Mouse (Mus musculus) ES-Bruce4 (cell line): ENCODE data around the gene Dcst1. TPM values are rescaled to one million over a fixed set of nuclear protein-coding genes. Genes with fewer than 3 reads are reported as not detected.

Experiments used
- H3K27ac ChIP-seq: 2 replicates; pipeline ENCODE4 v1.5.1; 2012; ENCODE audit warnings: low read length, inconsistent platforms; ENCODE audit not compliant: insufficient read depth
- H3K27me3 ChIP-seq: 2 replicates; pipeline ENCODE4 v1.6.1; 2012; ENCODE audit warnings: mild to moderate bottlenecking, low read length, inconsistent platforms; ENCODE audit not compliant: control insufficient read depth, poor library complexity, insufficient read depth, severe bottlenecking
- H3K36me3 ChIP-seq: 2 replicates; pipeline ENCODE4 v1.6.1; 2012; ENCODE audit warnings: inconsistent platforms, mild to moderate bottlenecking, low read length, moderate library complexity; ENCODE audit not compliant: control insufficient read depth, poor library complexity, insufficient read depth, severe bottlenecking
- H3K4me1 ChIP-seq: one replicate; pipeline ENCODE4 v1.8.1; 2011; ENCODE audit warnings: low read length; ENCODE audit not compliant: control insufficient read depth, insufficient read depth
- H3K4me3 ChIP-seq: 2 replicates; pipeline ENCODE4 v1.5.1; 2011; ENCODE audit warnings: low read depth, mild to moderate bottlenecking, low read length
- H3K9ac ChIP-seq: 2 replicates; pipeline ENCODE4 v1.6.1; 2012; ENCODE audit warnings: low read depth, mild to moderate bottlenecking, inconsistent platforms; ENCODE audit not compliant: poor library complexity, severe bottlenecking
- H3K9me3 ChIP-seq: replicated peaks from 2 replicates; pipeline ENCODE4 v1.6.1; 2012; ENCODE audit warnings: mild to moderate bottlenecking, low read length, inconsistent platforms; ENCODE audit not compliant: control insufficient read depth, poor library complexity, insufficient read depth, severe bottlenecking
- CTCF ChIP-seq: IDR thresholded peaks from one replicate; pipeline ENCODE4 v1.8.1; 2011; ENCODE audit warnings: low read depth, low read length
- EP300 ChIP-seq: IDR thresholded peaks from 2 replicates; pipeline ENCODE4 v1.6.1; 2011; ENCODE audit warnings: low read depth, low read length; ENCODE audit not compliant: insufficient read depth
- POLR2A ChIP-seq: IDR thresholded peaks from one replicate; pipeline ENCODE4 v1.8.1; 2011; ENCODE audit warnings: low read length; ENCODE audit not compliant: insufficient read depth
- polyA plus RNA-seq: library from polyadenylated mRNA; stranded (reverse); fragments of >200 nt; gene quantifications from 2 replicates; pipeline ENCODE4 v1.2.4, GENCODE M21; 2011; ENCODE audit warnings: low read depth; ENCODE audit not compliant: missing spikeins, insufficient read depth, insufficient read length

Gene Dcst1
- polyA plus RNA-seq, 1 experiment: not detected

GRCm38 (mm10) chr3:89402693-89403092, 37.6 kb upstream of the Dcst1 start, which contains the start of gene Lenep:
Gene Lenep (minus strand): TSS chr3:89402793.
- H3K27me3 ChIP-seq: no peaks in the 10 kb centered on the region
- H3K9ac ChIP-seq: no peak within 1 kb of the TSS
- no peak within 1 kb of the TSS for H3K27ac ChIP-seq
- H3K9me3 ChIP-seq: no peaks in the 10 kb centered on the region
- no peak within 1 kb of the TSS for H3K4me3 ChIP-seq
- no peaks in the 10 kb centered on the region for H3K36me3 ChIP-seq
- H3K4me1 ChIP-seq: no peaks in the 10 kb centered on the region
- no peak for TF ChIP-seq CTCF
- no peak for TF ChIP-seq POLR2A
- no peak for TF ChIP-seq EP300

- no peak overlapping the region for H3K9ac ChIP-seq
- H3K4me1 ChIP-seq: no peaks in the 10 kb centered on the region
- TF ChIP-seq EP300 (no peak), POLR2A (no peak), CTCF (no peak)
- no peaks in the 10 kb centered on the region for H3K36me3 ChIP-seq
- no peaks in the 10 kb centered on the region for H3K9me3 ChIP-seq
- no peaks in the 10 kb centered on the region for H3K27me3 ChIP-seq
- no peak overlapping the region for H3K27ac ChIP-seq
- no peak overlapping the region for H3K4me3 ChIP-seq
Observed at GRCm38 (mm10) chr3:89401329-89401728, 36.3 kb upstream of the Dcst1 start.

GRCm38 (mm10) chr3:89396654-89397005, 31.6 kb upstream of the Dcst1 start:
- no peaks in the 10 kb centered on the region for H3K4me1 ChIP-seq
- no peaks in the 10 kb centered on the region for H3K27me3 ChIP-seq
- H3K4me3 ChIP-seq: no peak overlapping the region
- H3K9me3 ChIP-seq: no peaks in the 10 kb centered on the region
- H3K36me3 ChIP-seq: no peaks in the 10 kb centered on the region
- H3K9ac ChIP-seq: peak overlapping the region; percentile 52; the same call in 1 of the 2 replicates
- TF ChIP-seq CTCF (no peak), EP300 (no peak), POLR2A (no peak)
- no peak overlapping the region for H3K27ac ChIP-seq

- no peaks in the 10 kb centered on the region for H3K27me3 ChIP-seq
Observed at GRCm38 (mm10) chr3:89395806-89396653, 31.0 kb upstream of the Dcst1 start.

GRCm38 (mm10) chr3:89395419-89395805, 30.4 kb upstream of the Dcst1 start:
- Histone ChIP-seq H3K36me3 (no peaks in the 10 kb centered on the region), H3K27ac (no peak overlapping the region; the same call in 1 of the 2 replicates)

More at GRCm38 (mm10) chr3:89395806-89396653, 31.0 kb upstream of the Dcst1 start:
- Histone ChIP-seq H3K36me3 (no peaks in the 10 kb centered on the region), H3K27ac (no peak overlapping the region), H3K4me1 (no peaks in the 10 kb centered on the region), H3K9ac (peak overlapping the region; percentile 52), H3K4me3 (peak overlapping the region; percentile 60), H3K9me3 (no peaks in the 10 kb centered on the region)
- TF ChIP-seq EP300: no peak
- TF ChIP-seq CTCF: peak; percentile 82
- TF ChIP-seq POLR2A: no peak

GRCm38 (mm10) chr3:89394894-89395256, 29.8 kb upstream of the Dcst1 start:
- peak overlapping the region; percentile 57 for H3K4me3 ChIP-seq
- H3K36me3 ChIP-seq: no peaks in the 10 kb centered on the region
- peak overlapping the region; percentile 52 for H3K9ac ChIP-seq
- H3K27me3 ChIP-seq: no peaks in the 10 kb centered on the region
- TF ChIP-seq CTCF: no peak
- TF ChIP-seq EP300: peak; percentile 85; the same call in 1 of the 2 replicates
- peak overlapping the region; percentile 40; the same call in 1 of the 2 replicates for H3K27ac ChIP-seq
- H3K9me3 ChIP-seq: no peaks in the 10 kb centered on the region
- peaks cover 2% of the 10 kb centered on the region for H3K4me1 ChIP-seq

More at GRCm38 (mm10) chr3:89395419-89395805, 30.4 kb upstream of the Dcst1 start:
- TF ChIP-seq EP300: no peak
- TF ChIP-seq POLR2A: no peak
- TF ChIP-seq CTCF: no peak
- H3K4me3 ChIP-seq: peak overlapping the region; percentile 57
- H3K9ac ChIP-seq: peak overlapping the region; percentile 52; the same call in 1 of the 2 replicates
- H3K9me3 ChIP-seq: no peaks in the 10 kb centered on the region
- no peaks in the 10 kb centered on the region for H3K27me3 ChIP-seq
- peaks cover 2% of the 10 kb centered on the region for H3K4me1 ChIP-seq
